Mouse (Mus musculus): ENCODE data around the gene Gapdhs.
"Not testable (repeated sequence)": the region's sequence is repeated elsewhere in the genome, so short reads cannot be mapped to it uniquely, and the experiment has no call there.

DNA sequence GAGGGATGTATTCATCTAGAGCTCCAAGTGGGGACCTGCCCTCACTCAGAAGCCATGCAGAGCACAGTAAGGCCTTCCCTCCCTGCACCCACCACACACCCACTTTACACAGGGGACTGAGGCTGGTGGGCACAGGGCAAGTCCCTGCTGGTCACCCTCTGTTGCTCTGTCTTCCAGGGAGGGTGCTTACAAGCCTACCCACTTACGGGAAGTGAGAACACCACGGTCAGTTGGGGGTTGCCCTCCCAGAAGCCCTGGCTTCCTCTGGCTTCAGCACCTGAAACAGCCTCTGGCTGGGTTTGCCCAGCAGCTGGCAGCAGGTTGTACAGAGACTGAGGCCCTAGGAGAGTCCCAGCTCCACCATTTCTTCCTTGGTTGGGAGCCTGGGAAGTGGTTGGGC lies 911 bp downstream of the Gapdhs start:
- TF ChIP-seq CTCF, POLR2A (IDR thresholded peaks at IDR 0.05; ENCODE audit: extremely low read depth, insufficient read depth, low read length): not testable (repeated sequence)

All from cortical plate, adult 2 months (tissue).